Mouse (Mus musculus): ENCODE measurements around the gene Gm5622.
"Not testable (repeated sequence)": the region's sequence is repeated elsewhere in the genome, so short reads cannot be mapped to it uniquely, and the experiment has no call there.

- TF ChIP-seq CTCF (IDR thresholded peaks at IDR 0.05; ENCODE audit: low read depth, low read length); GATA1 (IDR thresholded peaks at IDR 0.05; ENCODE audit: borderline replicate concordance, low read length); POLR2AphosphoS5 (IDR thresholded peaks at IDR 0.05; ENCODE audit: insufficient replicate concordance, low read depth, low read length); TAL1 (conservative IDR thresholded peaks at IDR 0.05; ENCODE audit: low read depth, low read length): not testable (repeated sequence)
Measured at GRCm38 (mm10) chr14:51635566-51635965, 83.0 kb downstream of the Gm5622 start, which contains the start of gene Gm4181.
